Mouse (Mus musculus): ENCODE data around the gene Ctla4. TPM values are rescaled to one million over a fixed set of nuclear protein-coding genes. Genes with fewer than 3 reads are reported as not detected.

Ctla4 gene
- total RNA-seq, 1 experiment, result not detected

DNA sequence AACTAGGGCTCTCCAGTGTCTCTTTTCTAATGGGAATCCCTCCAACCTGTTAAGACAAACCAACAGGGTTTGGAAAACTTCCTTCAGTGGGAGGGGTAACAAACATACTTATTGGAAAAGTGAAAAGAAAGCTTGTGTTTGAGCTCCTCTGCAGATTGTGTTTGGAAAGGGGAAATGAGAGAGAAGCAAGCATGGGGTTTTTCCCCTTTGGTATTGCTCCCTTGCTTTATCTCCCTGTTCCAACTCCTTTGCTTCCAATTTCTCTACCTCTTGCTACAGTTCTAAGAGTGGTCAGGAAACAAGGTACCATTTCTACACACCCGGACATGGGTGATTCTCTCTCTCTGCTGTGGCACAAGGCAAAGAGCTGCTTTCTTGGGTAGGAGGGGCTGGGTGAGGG, 53.8 kb downstream of the Ctla4 start:
- no peak overlapping the region for H3K27ac ChIP-seq (ENCODE audit: insufficient read depth, low read depth, low read length, poor library complexity, severe bottlenecking)
- no peaks in the 10 kb centered on the region for H3K36me3 ChIP-seq (ENCODE audit: control insufficient read depth, insufficient read depth, low read length, poor library complexity, severe bottlenecking)
- H3K4me3 ChIP-seq (ENCODE audit: insufficient read depth in 1 of 2, low read depth in 1 of 2, low read length in 2 of 2, poor library complexity in 1 of 2, severe bottlenecking in 1 of 2), result no peak overlapping the region
- no peaks in the 10 kb centered on the region for H3K9me3 ChIP-seq (ENCODE audit: control insufficient read depth, insufficient read depth, low read depth, low read length)
- in situ Hi-C loops (cut with MboI; ENCODE audit: low sequenced_read_pairs in 2 of 2, unreplicated experiment in 2 of 2), result no loop called here
- no peak overlapping the region for H3K9ac ChIP-seq (ENCODE audit: insufficient read depth, low read depth, low read length, poor library complexity, severe bottlenecking)
- DNase-seq (ENCODE audit: low read depth, low spot score), result no peak
- TF ChIP-seq CHD2 (IDR thresholded peaks at IDR 0.05; ENCODE audit: low read depth, low read length), result no peak
- no peaks in the 10 kb centered on the region for H3K4me1 ChIP-seq (ENCODE audit: control insufficient read depth in 2 of 2, insufficient read depth in 2 of 2, low read length in 2 of 2, poor library complexity in 1 of 2)

- H3K27ac ChIP-seq (ENCODE audit: insufficient read depth, low read depth, low read length, poor library complexity, severe bottlenecking), result no peak overlapping the region
- in situ Hi-C loops (cut with MboI; ENCODE audit: low sequenced_read_pairs in 2 of 2, unreplicated experiment in 2 of 2), result no loop called here
- H3K4me3 ChIP-seq (ENCODE audit: insufficient read depth in 1 of 2, low read depth in 1 of 2, low read length in 2 of 2, poor library complexity in 1 of 2, severe bottlenecking in 1 of 2), result no peak overlapping the region
- no peak for DNase-seq (ENCODE audit: low read depth, low spot score)
- no peaks in the 10 kb centered on the region for H3K9me3 ChIP-seq (ENCODE audit: control insufficient read depth, insufficient read depth, low read depth, low read length)
- H3K4me1 ChIP-seq (ENCODE audit: control insufficient read depth in 2 of 2, insufficient read depth in 2 of 2, low read length in 2 of 2, poor library complexity in 1 of 2), result no peaks in the 10 kb centered on the region
- TF ChIP-seq ZC3H11A (IDR thresholded peaks at IDR 0.05; ENCODE audit: borderline replicate concordance, low read depth, low read length), result no peak
- no peak for TF ChIP-seq HCFC1 (IDR thresholded peaks at IDR 0.05; ENCODE audit: borderline replicate concordance, insufficient read depth, low read length)
- no peak for TF ChIP-seq CHD2 (IDR thresholded peaks at IDR 0.05; ENCODE audit: low read depth, low read length)
- no peak for TF ChIP-seq ZNF384 (IDR thresholded peaks at IDR 0.05; ENCODE audit: low read depth, low read length)
- no peak for TF ChIP-seq MAFK (IDR thresholded peaks at IDR 0.05; ENCODE audit: insufficient read depth, low read depth, low read length)
- H3K9ac ChIP-seq (ENCODE audit: insufficient read depth, low read depth, low read length, poor library complexity, severe bottlenecking), result no peak overlapping the region
- H3K36me3 ChIP-seq (ENCODE audit: control insufficient read depth, insufficient read depth, low read length, poor library complexity, severe bottlenecking), result no peaks in the 10 kb centered on the region
These were observed 54.6 kb downstream of the Ctla4 start for GRCm38 (mm10) chr1:60941056-60942048.

GRCm38 (mm10) chr1:60942921-60943320, 56.1 kb downstream of the Ctla4 start:
- Histone ChIP-seq H3K4me3 (ENCODE audit: insufficient read depth in 1 of 2, low read depth in 1 of 2, low read length in 2 of 2, poor library complexity in 1 of 2, severe bottlenecking in 1 of 2) (no peak overlapping the region), H3K27ac (ENCODE audit: insufficient read depth, low read depth, low read length, poor library complexity, severe bottlenecking) (no peak overlapping the region), H3K4me1 (ENCODE audit: control insufficient read depth in 2 of 2, insufficient read depth in 2 of 2, low read length in 2 of 2, poor library complexity in 1 of 2) (no peaks in the 10 kb centered on the region), H3K9ac (ENCODE audit: insufficient read depth, low read depth, low read length, poor library complexity, severe bottlenecking) (no peak overlapping the region), H3K9me3 (ENCODE audit: control insufficient read depth, insufficient read depth, low read depth, low read length) (no peaks in the 10 kb centered on the region), H3K36me3 (ENCODE audit: control insufficient read depth, insufficient read depth, low read length, poor library complexity, severe bottlenecking) (no peaks in the 10 kb centered on the region)
- no peak for DNase-seq (ENCODE audit: low read depth, low spot score)
- in situ Hi-C loops (cut with MboI; ENCODE audit: low sequenced_read_pairs in 2 of 2, unreplicated experiment in 2 of 2), result no loop called here
- no peak for TF ChIP-seq HCFC1 (IDR thresholded peaks at IDR 0.05; ENCODE audit: borderline replicate concordance, insufficient read depth, low read length)
- no peak for TF ChIP-seq CHD2 (IDR thresholded peaks at IDR 0.05; ENCODE audit: low read depth, low read length)

GRCm38 (mm10) chr1:60945633-60946401, 59.0 kb downstream of the Ctla4 start:
- Histone ChIP-seq H3K4me3 (ENCODE audit: insufficient read depth in 1 of 2, low read depth in 1 of 2, low read length in 2 of 2, poor library complexity in 1 of 2, severe bottlenecking in 1 of 2) (no peak overlapping the region), H3K9ac (ENCODE audit: insufficient read depth, low read depth, low read length, poor library complexity, severe bottlenecking) (no peak overlapping the region), H3K9me3 (ENCODE audit: control insufficient read depth, insufficient read depth, low read depth, low read length) (no peaks in the 10 kb centered on the region), H3K27ac (ENCODE audit: insufficient read depth, low read depth, low read length, poor library complexity, severe bottlenecking) (no peak overlapping the region), H3K36me3 (ENCODE audit: control insufficient read depth, insufficient read depth, low read length, poor library complexity, severe bottlenecking) (no peaks in the 10 kb centered on the region), H3K4me1 (ENCODE audit: control insufficient read depth in 2 of 2, insufficient read depth in 2 of 2, low read length in 2 of 2, poor library complexity in 1 of 2) (no peaks in the 10 kb centered on the region)
- TF ChIP-seq CHD2 (IDR thresholded peaks at IDR 0.05; ENCODE audit: low read depth, low read length) (no peak), ZC3H11A (IDR thresholded peaks at IDR 0.05; ENCODE audit: borderline replicate concordance, low read depth, low read length) (no peak), HCFC1 (IDR thresholded peaks at IDR 0.05; ENCODE audit: borderline replicate concordance, insufficient read depth, low read length) (no peak), MAFK (IDR thresholded peaks at IDR 0.05; ENCODE audit: insufficient read depth, low read depth, low read length) (no peak), ZNF384 (IDR thresholded peaks at IDR 0.05; ENCODE audit: low read depth, low read length) (no peak)
- in situ Hi-C loops (cut with MboI; ENCODE audit: low sequenced_read_pairs in 2 of 2, unreplicated experiment in 2 of 2), result no loop called here
- DNase-seq (ENCODE audit: low read depth, low spot score), result no peak

Measured in ES-E14 (cell line).